Mouse (Mus musculus) kidney, adult 2 months (tissue): ENCODE measurements around the gene Rab11fip5.

Experiments used
- CTCF ChIP-seq: fragments of 200-500 bp; conservative IDR thresholded peaks from 2 replicates; pipeline ENCODE4 v1.5.1; 2011; ENCODE audit warnings: low read depth, mild to moderate bottlenecking, control low read depth, low read length, moderate library complexity, mixed read lengths; ENCODE audit not compliant: insufficient read depth, insufficient read length
- POLR2A ChIP-seq: fragments of 200-500 bp; IDR thresholded peaks from one replicate; pipeline ENCODE4 v1.6.1; 2011; ENCODE audit warnings: low read depth, low read length, control low read depth

- TF ChIP-seq CTCF (peak; percentile 99), POLR2A (no peak)
These were observed 28.3 kb downstream of the Rab11fip5 start for GRCm38 (mm10) chr6:85346028-85346634.
